8 mouse cellular contexts compared by ENCODE assay signal in genomic region chr6:31288421-31289233, GRCm38 (mm10).
DNase-seq lines count a peak whose midpoint lies in the region; ATAC-seq lines count a peak whose summit lies in the region.

No protein-coding gene starts in this region.

- H3K4me2 ChIP-seq in hindbrain, embryonic 16.5 days (ENCODE audit: low read length), result no peak overlapping the region
- no peak overlapping the region for H3K4me2 ChIP-seq in hindbrain, embryonic 14.5 days (replicated peaks)
- H3K4me2 ChIP-seq in heart, embryonic 14.5 days (ENCODE audit: low read length), result no peak overlapping the region
- H3K4me2 ChIP-seq in forebrain, embryonic 12.5 days, result no peak overlapping the region

- 0 out of 2 replicates have a peak, but pooled peaks have one; percentile 40 for ATAC-seq in hindbrain, embryonic 16.5 days
- no peak for ATAC-seq in hindbrain, embryonic 14.5 days (ENCODE audit: low FRiP score)
- peak; percentile 39; the same call in 1 of the 2 replicates for ATAC-seq in heart, embryonic 14.5 days (ENCODE audit: insufficient number of reproducible peaks, insufficient read depth, low FRiP score, low read depth)
- ATAC-seq in forebrain, embryonic 12.5 days (ENCODE audit: low FRiP score), result no peak

- no peak for DNase-seq in hindbrain, embryonic 14.5 days (ENCODE audit: low spot score)
- DNase-seq in CD4-positive, CD25-positive, alpha-beta regulatory T cell, adult 2 months (ENCODE audit: low read depth, low spot score), result peak; percentile 26
- peak; percentile 85 for DNase-seq in cerebellum, adult 8-10 months
- peak; percentile 39 for DNase-seq in lung, postnatal 10 days
- no peak for DNase-seq in midbrain, embryonic 10.5 days (ENCODE audit: low spot score)

- no peak overlapping the region for H3K27ac ChIP-seq in hindbrain, embryonic 16.5 days (ENCODE audit: low read depth, low read length)
- H3K27ac ChIP-seq in hindbrain, embryonic 14.5 days, result no peak overlapping the region
- peak overlapping the region; percentile 42 to 49; a peak in 3 of 4 replicates for H3K27ac ChIP-seq in heart, embryonic 14.5 days (replicated peaks in 1 of 2; ENCODE audit: control insufficient read depth in 1 of 2, insufficient read depth in 1 of 2, low read depth in 2 of 2, low read length in 2 of 2)
- no peak overlapping the region for H3K27ac ChIP-seq in forebrain, embryonic 12.5 days
- no peak overlapping the region for H3K27ac ChIP-seq in midbrain, embryonic 10.5 days (replicated peaks)

- H3K36me3 ChIP-seq in hindbrain, embryonic 16.5 days (ENCODE audit: control insufficient read depth, insufficient read depth, low read length), result no peaks in the 10 kb centered on the region
- H3K36me3 ChIP-seq in hindbrain, embryonic 14.5 days (replicated peaks; ENCODE audit: control insufficient read depth, insufficient read depth), result no peaks in the 10 kb centered on the region
- H3K36me3 ChIP-seq in heart, embryonic 14.5 days (ENCODE audit: control insufficient read depth, insufficient read depth, low read length), result no peaks in the 10 kb centered on the region
- no peaks in the 10 kb centered on the region for H3K36me3 ChIP-seq in forebrain, embryonic 12.5 days (replicated peaks)
- no peaks in the 10 kb centered on the region for H3K36me3 ChIP-seq in midbrain, embryonic 10.5 days

- no peaks in the 10 kb centered on the region for H3K9me3 ChIP-seq in hindbrain, embryonic 16.5 days (ENCODE audit: control insufficient read depth, low read length)
- no peaks in the 10 kb centered on the region for H3K9me3 ChIP-seq in hindbrain, embryonic 14.5 days (ENCODE audit: control insufficient read depth, low read length)
- H3K9me3 ChIP-seq in heart, embryonic 14.5 days (ENCODE audit: control insufficient read depth, low read length), result no peaks in the 10 kb centered on the region
- no peaks in the 10 kb centered on the region for H3K9me3 ChIP-seq in forebrain, embryonic 12.5 days
- H3K9me3 ChIP-seq in midbrain, embryonic 10.5 days (replicated peaks), result no peaks in the 10 kb centered on the region

- no peak overlapping the region for H3K4me3 ChIP-seq in hindbrain, embryonic 16.5 days (ENCODE audit: low read length)
- H3K4me3 ChIP-seq in hindbrain, embryonic 14.5 days (replicated peaks; ENCODE audit: low read length), result no peak overlapping the region
- H3K4me3 ChIP-seq in heart, embryonic 14.5 days (ENCODE audit: control insufficient read depth in 1 of 2, insufficient read depth in 1 of 2, low read depth in 1 of 2, low read length in 2 of 2), result no peak overlapping the region
- H3K4me3 ChIP-seq in forebrain, embryonic 12.5 days (replicated peaks), result no peak overlapping the region
- H3K4me3 ChIP-seq in midbrain, embryonic 10.5 days, result no peak overlapping the region

- H3K27me3 ChIP-seq in hindbrain, embryonic 16.5 days (replicated peaks; ENCODE audit: control insufficient read depth, insufficient read depth, low read length), result no peaks in the 10 kb centered on the region
- H3K27me3 ChIP-seq in hindbrain, embryonic 14.5 days (ENCODE audit: control insufficient read depth, insufficient read depth, low read length), result no peaks in the 10 kb centered on the region
- H3K27me3 ChIP-seq in heart, embryonic 14.5 days (ENCODE audit: control insufficient read depth, insufficient read depth, low read length), result no peaks in the 10 kb centered on the region
- H3K27me3 ChIP-seq in forebrain, embryonic 12.5 days, result no peaks in the 10 kb centered on the region
- H3K27me3 ChIP-seq in midbrain, embryonic 10.5 days (ENCODE audit: low read depth, poor library complexity, severe bottlenecking), result no peaks in the 10 kb centered on the region

- 46% methylated on average over 14 of the region's 14 CpGs for WGBS in hindbrain, embryonic 16.5 days
- WGBS in hindbrain, embryonic 14.5 days, result 46% methylated on average over 14 of the region's 14 CpGs
- WGBS in heart, embryonic 14.5 days, result 27% methylated on average over 14 of the region's 14 CpGs
- WGBS in forebrain, embryonic 12.5 days, result 66% methylated on average over 14 of the region's 14 CpGs
- 63% methylated on average over 14 of the region's 14 CpGs for WGBS in midbrain, embryonic 10.5 days

- no peaks in the 10 kb centered on the region; the same call in 1 of the 2 replicates for H3K4me1 ChIP-seq in hindbrain, embryonic 16.5 days (ENCODE audit: control insufficient read depth, insufficient read depth, low read depth, low read length)
- peaks cover 8% of the 10 kb centered on the region; the same call in 1 of the 2 replicates for H3K4me1 ChIP-seq in hindbrain, embryonic 14.5 days (replicated peaks; ENCODE audit: control insufficient read depth, insufficient read depth, low read length)
- peaks cover 9 to 13% of the 10 kb centered on the region in 2 experiments for H3K4me1 ChIP-seq in heart, embryonic 14.5 days (ENCODE audit: control insufficient read depth in 2 of 2, insufficient read depth in 2 of 2, low read length in 2 of 2)
- H3K4me1 ChIP-seq in forebrain, embryonic 12.5 days, result peaks cover 6% of the 10 kb centered on the region
- peaks cover 15% of the 10 kb centered on the region for H3K4me1 ChIP-seq in midbrain, embryonic 10.5 days

- no peak overlapping the region for H3K9ac ChIP-seq in hindbrain, embryonic 16.5 days (ENCODE audit: low read depth, low read length)
- H3K9ac ChIP-seq in hindbrain, embryonic 14.5 days, result no peak overlapping the region
- no peak overlapping the region for H3K9ac ChIP-seq in heart, embryonic 14.5 days (ENCODE audit: low read length)
- H3K9ac ChIP-seq in forebrain, embryonic 12.5 days, result no peak overlapping the region

Comparison
In these comparisons a context has a peak if more than half of its experiments do, and no peak if none do; other contexts are left out.
1. ATAC-seq: peak in hindbrain, embryonic 16.5 days (single experiment) and heart, embryonic 14.5 days (single experiment); none in hindbrain, embryonic 14.5 days (single experiment) and forebrain, embryonic 12.5 days (single experiment).
2. H3K27ac ChIP-seq: peak in heart, embryonic 14.5 days (2 of 2); none in hindbrain, embryonic 16.5 days (single experiment), hindbrain, embryonic 14.5 days (single experiment), forebrain, embryonic 12.5 days (single experiment) and midbrain, embryonic 10.5 days (single experiment).
3. DNase-seq: peak in CD4-positive, CD25-positive, alpha-beta regulatory T cell, adult 2 months (single experiment), cerebellum, adult 8-10 months (single experiment) and lung, postnatal 10 days (single experiment); none in hindbrain, embryonic 14.5 days (single experiment) and midbrain, embryonic 10.5 days (single experiment).